Mouse (Mus musculus) cerebral cortex, adult 2 months (tissue): Measurements from ENCODE around the gene Anapc2.

Experiments used
- WGBS: fragments of 180-500 bp; shearing (Covaris S2); methylation state at CpG from one replicate; pipeline ENCODE4 v1.1.7; 2018; 5-methylcytosine and 5-hydroxymethylcytosine counted together

The Anapc2 gene

GRCm38 (mm10) chr2:25304657-25305541 is 32.6 kb downstream of the Anapc2 start:
- 5% methylated on average over 45 of the region's 45 CpGs for WGBS

DNA sequence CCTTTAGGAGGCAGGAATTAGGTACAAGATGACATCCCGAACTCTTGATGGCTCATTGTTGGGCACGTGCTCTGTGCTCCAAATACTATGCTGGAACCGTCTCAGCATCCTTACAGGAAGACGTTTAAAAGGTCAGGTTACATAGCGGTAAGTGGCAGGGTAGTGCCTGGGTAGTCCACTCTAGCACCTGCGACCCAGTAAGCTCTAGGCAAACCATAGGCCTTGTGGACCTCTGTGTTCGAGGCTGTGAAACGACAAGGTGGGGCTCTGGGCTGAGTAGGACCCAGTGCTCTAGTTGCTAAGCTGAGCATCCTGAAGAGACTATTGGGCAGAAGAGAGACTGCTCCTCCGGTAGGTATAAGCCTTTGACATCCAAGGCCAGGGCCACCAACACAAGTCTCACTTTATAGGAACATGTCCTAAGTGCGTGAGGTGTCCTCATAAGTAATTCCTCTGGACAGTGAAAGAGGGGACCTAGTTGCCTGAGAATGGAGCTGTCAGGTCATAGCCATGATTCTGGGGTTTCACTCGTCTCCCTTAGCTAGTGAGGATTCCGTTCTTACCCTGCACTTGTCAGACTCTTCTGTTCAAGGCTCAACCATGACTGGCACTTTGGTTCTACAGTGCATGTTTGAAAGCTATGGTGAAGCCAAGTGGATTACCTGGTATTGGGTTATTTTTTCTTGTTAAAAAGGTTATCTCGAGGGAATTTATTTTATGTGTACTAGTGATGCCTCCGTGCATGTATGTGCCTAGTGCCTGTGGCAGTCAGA is 33.5 kb downstream of the Anapc2 start:
- 42% methylated on average over 14 of the region's 14 CpGs for WGBS

DNA sequence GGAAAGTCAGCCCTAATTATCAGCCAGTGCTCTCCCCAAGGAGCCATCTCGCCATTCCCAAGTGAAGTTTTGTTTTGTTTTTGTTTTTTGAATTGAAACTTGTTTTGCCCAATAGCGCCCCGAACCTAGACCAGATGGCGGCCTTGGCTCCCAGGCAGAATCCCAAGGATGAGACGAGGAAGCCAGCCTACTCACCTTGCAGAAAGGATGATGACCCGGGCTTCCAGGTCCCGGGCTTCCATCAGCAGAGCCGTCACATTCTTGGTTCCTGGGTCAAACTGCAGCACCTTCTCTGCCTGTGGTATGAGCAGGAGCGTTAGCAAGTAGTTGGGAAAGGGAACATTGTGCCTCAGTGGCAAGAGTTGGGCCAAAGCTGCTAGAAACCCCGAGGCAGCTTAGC is 37.9 kb downstream of the Anapc2 start:
- WGBS: 51% methylated on average over 10 of the region's 10 CpGs

GRCm38 (mm10) chr2:25310969-25311368 is 38.7 kb downstream of the Anapc2 start:
- WGBS: 23% methylated on average over 22 of the region's 22 CpGs

DNA sequence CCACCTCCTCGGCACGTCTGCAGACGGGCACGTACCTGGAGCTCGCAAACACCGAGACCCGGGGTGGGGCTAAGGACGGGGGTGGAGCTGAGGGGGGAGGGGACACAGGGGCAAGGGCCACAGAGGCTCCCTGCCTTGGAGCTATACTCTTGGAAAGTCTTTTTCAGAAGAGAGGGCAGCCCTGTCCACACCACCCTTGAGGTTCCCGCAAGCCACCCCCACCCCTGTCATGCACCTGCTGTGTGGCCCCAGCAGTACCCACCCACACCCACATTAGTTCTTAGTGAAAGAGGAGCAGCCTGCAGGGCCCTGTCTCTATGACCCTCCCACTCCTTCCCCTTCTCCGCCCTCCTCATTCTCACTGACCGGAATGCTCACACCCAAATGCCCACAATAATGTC is 39.2 kb downstream of the Anapc2 start:
- 9% methylated on average over 11 of the region's 11 CpGs for WGBS

- 3% methylated on average over 31 of the region's 31 CpGs for WGBS
These were observed 46.1 kb downstream of the Anapc2 start for GRCm38 (mm10) chr2:25318119-25318966.

- WGBS: 8% methylated on average over 58 of the region's 58 CpGs
These were observed 46.9 kb downstream of the Anapc2 start, which contains the start of gene Grin1 for GRCm38 (mm10) chr2:25318971-25319773. Gene Grin1 (minus strand): TSS chr2:25319187.

- 23% methylated on average over 2 of the region's 2 CpGs for WGBS
These were observed 47.8 kb downstream of the Anapc2 start for GRCm38 (mm10) chr2:25320084-25320483.

- 75% methylated on average over 2 of the region's 2 CpGs for WGBS
These were observed 53.8 kb downstream of the Anapc2 start for GRCm38 (mm10) chr2:25326036-25326435.

- 21% methylated on average over 7 of the region's 7 CpGs for WGBS
These were observed 56.2 kb downstream of the Anapc2 start for GRCm38 (mm10) chr2:25328440-25328839.

DNA sequence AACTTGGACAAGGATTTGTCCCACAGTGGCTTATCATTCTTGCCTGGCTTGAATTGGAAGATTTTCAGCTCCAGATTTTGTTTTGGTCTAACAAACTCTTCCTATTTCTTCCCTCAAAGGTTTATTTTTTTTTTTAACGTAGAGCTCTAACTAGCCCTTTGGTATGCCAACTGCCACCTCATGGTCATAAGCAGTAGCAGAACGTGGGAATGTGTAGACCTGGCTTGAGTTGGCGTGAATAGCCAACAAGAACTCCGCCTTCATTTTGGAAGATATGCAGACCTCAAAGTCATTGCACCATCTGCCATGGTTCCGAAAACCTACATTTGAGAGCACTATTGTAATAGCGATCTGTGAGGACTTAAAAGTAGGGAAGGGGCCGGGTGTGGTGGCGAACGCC is 59.2 kb downstream of the Anapc2 start:
- WGBS: 48% methylated on average over 9 of the region's 9 CpGs

DNA sequence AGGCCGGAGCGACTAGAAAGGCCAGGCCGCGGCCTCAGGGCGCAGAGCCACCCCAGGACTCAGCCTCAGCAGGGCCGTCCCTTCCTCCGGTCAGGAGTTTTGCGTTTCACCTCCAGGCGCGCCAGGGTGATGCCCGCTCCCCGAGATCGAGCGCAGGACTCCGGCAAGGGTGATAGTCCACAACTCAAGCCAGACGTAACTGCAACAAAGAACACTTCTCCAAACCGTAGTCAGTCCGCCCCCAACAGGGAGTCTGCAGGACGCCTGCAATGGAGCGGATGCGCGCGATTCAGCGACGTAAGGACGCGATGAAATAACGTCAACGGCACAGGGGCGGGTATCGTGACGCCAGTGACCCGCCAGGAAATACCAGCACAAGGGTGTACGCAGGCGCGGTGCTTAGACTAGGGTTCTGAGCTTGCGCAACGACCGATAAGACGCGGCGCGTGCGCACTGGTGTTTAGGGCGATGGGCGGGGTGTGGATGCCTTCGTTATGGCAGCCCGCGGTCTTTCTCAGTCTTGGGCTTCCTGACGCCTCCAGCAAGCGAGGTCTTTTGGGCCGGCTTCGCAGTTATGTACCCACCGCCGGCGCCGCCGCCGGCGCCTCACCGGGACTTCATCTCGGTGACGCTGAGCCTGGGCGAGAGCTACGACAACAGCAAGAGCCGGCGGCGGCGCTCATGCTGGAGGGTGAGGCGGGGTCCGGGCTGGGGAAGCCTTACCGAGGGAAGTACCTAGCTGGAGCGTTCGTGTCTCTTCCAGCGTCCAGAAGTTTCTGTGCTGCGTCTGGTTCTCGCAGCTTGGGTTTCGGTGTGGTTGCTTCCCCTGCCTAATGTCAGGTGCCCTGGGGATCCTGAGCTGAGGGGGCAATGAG is 60.2 kb downstream of the Anapc2 start, which contains the start of gene Man1b1:
Man1b1 (plus strand) TSS at position 53 of the 875 bp plus-strand sequence.
- under 1% methylated on average over 78 of the region's 78 CpGs for WGBS

DNA sequence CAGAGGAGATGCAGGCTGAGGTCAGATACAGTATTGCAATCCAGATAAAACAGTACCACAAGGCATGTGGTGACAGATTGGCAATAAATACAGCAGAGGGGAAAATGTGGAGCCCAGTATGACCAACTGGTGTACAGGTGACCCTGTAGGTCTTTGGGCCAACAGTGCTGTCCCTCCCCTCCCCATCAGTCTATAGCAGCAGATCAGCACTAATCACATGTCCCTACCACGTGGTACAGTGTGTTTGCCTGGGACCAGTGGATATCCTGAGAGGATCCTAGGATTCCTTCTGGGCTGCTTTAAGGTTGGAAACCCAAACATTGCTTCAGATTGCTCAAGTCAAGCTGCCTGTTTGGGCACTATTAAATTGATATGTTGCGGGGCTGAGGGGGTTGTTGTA is 61.3 kb downstream of the Anapc2 start:
- WGBS: 73% methylated on average over 2 of the region's 2 CpGs
